Mouse (Mus musculus): ENCODE data around the gene Cd40. TPM values are rescaled to one million over a fixed set of nuclear protein-coding genes. Genes with fewer than 3 reads are reported as not detected.

Gene Cd40
- polyA plus RNA-seq, 1 experiment from 2014 or later: 7.1 TPM

DNA sequence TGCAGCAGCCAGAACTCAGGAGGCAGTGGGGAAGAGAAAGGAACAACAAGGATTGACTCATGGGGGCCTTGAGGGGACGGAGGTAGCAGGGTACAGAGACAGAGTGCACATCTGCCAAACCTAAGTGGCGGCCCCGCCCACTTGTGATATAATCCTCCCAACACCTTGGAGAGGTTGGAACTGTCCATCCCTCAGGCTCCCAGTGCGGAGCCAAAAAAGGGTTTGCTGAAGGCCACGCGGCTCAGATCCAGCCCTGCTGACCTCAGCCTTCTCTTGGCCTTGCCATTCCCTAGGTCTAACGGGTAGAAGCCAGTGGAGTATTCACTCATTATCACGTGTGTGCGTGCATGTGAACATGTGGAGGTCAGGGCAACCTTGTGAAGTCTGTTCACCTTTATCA, 25.2 kb downstream of the Cd40 start:
- no peaks in the 10 kb centered on the region for H3K9me3 ChIP-seq
- peaks cover 57% of the 10 kb centered on the region for H3K27me3 ChIP-seq (replicated peaks)
- no peak overlapping the region for H3K4me3 ChIP-seq (replicated peaks)
- no peaks in the 10 kb centered on the region for H3K4me1 ChIP-seq
- no peak for ATAC-seq (ENCODE audit: insufficient read depth, low FRiP score, low read depth)
- WGBS: 26% methylated on average over 9 of the region's 9 CpGs
- no peak overlapping the region for H3K9ac ChIP-seq
- H3K36me3 ChIP-seq: no peaks in the 10 kb centered on the region
- no peak overlapping the region for H3K4me2 ChIP-seq
- no peak overlapping the region for H3K27ac ChIP-seq

DNA sequence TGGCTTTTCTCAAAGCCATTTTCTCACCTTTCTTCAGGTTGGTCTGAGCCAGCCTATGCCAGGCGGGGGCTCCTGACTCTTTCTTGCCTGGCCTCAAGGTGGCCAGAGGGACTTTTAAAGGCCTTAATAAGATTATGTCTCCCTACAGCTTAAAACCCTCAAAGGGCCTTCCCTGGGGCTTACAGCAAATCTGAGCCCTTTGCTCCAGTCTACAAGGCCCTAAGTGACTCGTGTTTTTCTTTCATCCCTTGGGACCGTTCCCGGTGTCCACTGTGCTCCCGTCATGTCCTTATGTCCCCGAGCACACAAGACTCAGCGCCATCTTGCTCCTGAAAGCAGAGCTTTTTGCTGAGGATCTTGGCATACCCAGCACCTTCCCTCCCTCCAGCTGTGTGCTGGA, 25.8 kb downstream of the Cd40 start:
- H3K27ac ChIP-seq: no peak overlapping the region
- peaks cover 51% of the 10 kb centered on the region for H3K27me3 ChIP-seq (replicated peaks)
- H3K9ac ChIP-seq: no peak overlapping the region
- 15% methylated on average over 7 of the region's 7 CpGs for WGBS
- H3K4me1 ChIP-seq: no peaks in the 10 kb centered on the region
- no peak overlapping the region for H3K4me2 ChIP-seq
- no peaks in the 10 kb centered on the region for H3K9me3 ChIP-seq
- no peak for ATAC-seq (ENCODE audit: insufficient read depth, low FRiP score, low read depth)
- no peaks in the 10 kb centered on the region for H3K36me3 ChIP-seq
- no peak overlapping the region for H3K4me3 ChIP-seq (replicated peaks)

GRCm38 (mm10) chr2:165086634-165087033, 31.2 kb downstream of the Cd40 start:
- no peaks in the 10 kb centered on the region for H3K9me3 ChIP-seq
- ATAC-seq (ENCODE audit: insufficient read depth, low FRiP score, low read depth): no peak
- H3K9ac ChIP-seq: no peak overlapping the region
- H3K27ac ChIP-seq: no peak overlapping the region
- no peak overlapping the region for H3K4me3 ChIP-seq (replicated peaks)
- H3K4me2 ChIP-seq: no peak overlapping the region
- no peaks in the 10 kb centered on the region for H3K4me1 ChIP-seq
- H3K27me3 ChIP-seq (replicated peaks): no peaks in the 10 kb centered on the region
- no peaks in the 10 kb centered on the region for H3K36me3 ChIP-seq
- 71% methylated on average over 4 of the region's 4 CpGs for WGBS

DNA sequence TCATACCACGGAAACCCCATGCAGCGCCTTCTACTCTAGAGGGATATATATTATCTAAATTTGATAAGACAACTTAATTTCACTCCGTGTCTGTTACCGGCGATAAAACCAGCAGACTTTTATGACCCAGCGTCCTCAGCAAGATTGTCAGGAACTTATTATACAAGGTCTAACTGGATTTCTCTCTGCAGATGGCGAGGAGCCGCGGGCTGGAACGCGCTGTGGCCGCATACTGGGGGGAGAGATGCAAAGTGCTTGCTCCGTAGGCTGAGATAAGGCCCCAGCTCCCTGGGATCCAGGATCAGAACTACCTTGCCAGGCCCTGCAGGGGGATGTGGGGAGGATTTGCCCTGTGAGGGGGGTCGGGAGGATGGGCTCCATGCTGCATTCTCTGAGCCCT, 34.0 kb downstream of the Cd40 start:
- H3K4me2 ChIP-seq: no peak overlapping the region
- H3K9me3 ChIP-seq: no peaks in the 10 kb centered on the region
- H3K27me3 ChIP-seq (replicated peaks): no peaks in the 10 kb centered on the region
- no peak for ATAC-seq (ENCODE audit: insufficient read depth, low FRiP score, low read depth)
- H3K4me1 ChIP-seq: no peaks in the 10 kb centered on the region
- no peaks in the 10 kb centered on the region for H3K36me3 ChIP-seq
- no peak overlapping the region for H3K9ac ChIP-seq
- WGBS: 39% methylated on average over 14 of the region's 14 CpGs
- no peak overlapping the region for H3K27ac ChIP-seq
- no peak overlapping the region for H3K4me3 ChIP-seq (replicated peaks)

GRCm38 (mm10) chr2:165090650-165091049, 35.2 kb downstream of the Cd40 start, which contains the start of gene 1700025C18Rik:
Gene 1700025C18Rik (minus strand): TSS chr2:165090750.
- no peak for ATAC-seq (ENCODE audit: insufficient read depth, low FRiP score, low read depth)
- Histone ChIP-seq H3K9ac (no peak within 1 kb of the TSS), H3K27ac (no peak within 1 kb of the TSS), H3K9me3 (no peaks in the 10 kb centered on the region), H3K4me3 (replicated peaks) (no peak within 1 kb of the TSS), H3K27me3 (replicated peaks) (no peaks in the 10 kb centered on the region), H3K36me3 (no peaks in the 10 kb centered on the region), H3K4me2 (no peak within 1 kb of the TSS), H3K4me1 (no peaks in the 10 kb centered on the region)
- WGBS: 69% methylated on average over 2 of the region's 2 CpGs

DNA sequence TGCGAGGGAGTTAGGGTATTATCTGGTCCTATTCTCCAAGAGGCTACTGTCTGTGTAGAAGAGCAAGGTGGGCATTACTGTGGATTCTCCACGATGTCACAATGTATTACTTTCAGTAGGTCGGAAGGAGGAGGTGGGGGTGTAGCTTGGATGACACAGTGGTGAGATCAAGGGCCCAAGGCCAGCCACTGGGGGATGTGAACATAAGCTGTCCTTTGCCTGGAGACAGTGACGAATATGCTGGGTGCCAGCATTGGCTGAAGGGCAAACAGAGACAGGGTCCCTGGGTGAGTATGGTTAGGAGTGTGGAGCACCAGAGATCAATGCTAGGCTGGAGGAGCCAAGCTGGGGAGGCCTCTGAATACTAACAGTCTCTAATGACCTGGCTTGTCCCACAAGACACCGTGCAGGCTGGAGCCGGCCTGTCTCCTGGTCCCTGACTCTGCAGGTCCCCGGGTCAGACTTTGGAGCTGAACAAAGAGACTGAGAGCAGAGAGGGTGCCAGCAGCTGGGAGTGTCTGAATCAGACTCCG, 36.1 kb downstream of the Cd40 start:
- Histone ChIP-seq H3K9me3 (no peaks in the 10 kb centered on the region), H3K27ac (no peak overlapping the region), H3K9ac (no peak overlapping the region), H3K27me3 (replicated peaks) (no peaks in the 10 kb centered on the region), H3K4me2 (no peak overlapping the region), H3K36me3 (no peaks in the 10 kb centered on the region), H3K4me1 (no peaks in the 10 kb centered on the region), H3K4me3 (replicated peaks) (no peak overlapping the region)
- WGBS: 68% methylated on average over 8 of the region's 8 CpGs
- no peak for ATAC-seq (ENCODE audit: insufficient read depth, low FRiP score, low read depth)

DNA sequence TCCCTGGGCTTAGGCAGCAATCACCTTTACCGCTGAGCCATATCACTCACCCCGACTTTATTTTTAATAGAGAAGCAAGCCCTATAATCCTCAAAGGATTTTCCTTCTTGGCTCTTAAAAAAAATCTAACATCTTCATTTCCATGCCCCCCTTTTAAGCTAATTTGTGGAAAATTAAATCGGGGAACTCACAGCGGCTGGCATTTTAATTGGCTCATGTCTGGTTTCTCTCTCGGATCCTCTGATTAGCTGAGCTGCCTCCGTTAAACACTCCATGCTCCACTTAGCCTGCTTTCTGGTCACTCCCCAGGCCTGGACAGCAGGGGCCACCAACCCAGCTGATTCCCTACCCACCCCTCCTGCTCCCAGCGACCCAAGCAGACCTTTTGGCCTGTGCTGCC, 37.0 kb downstream of the Cd40 start:
- Histone ChIP-seq H3K27ac (no peak overlapping the region), H3K4me1 (no peaks in the 10 kb centered on the region), H3K4me3 (replicated peaks) (no peak overlapping the region), H3K4me2 (no peak overlapping the region), H3K36me3 (no peaks in the 10 kb centered on the region), H3K27me3 (replicated peaks) (peaks cover 5% of the 10 kb centered on the region; the same call in 1 of the 2 replicates), H3K9me3 (no peaks in the 10 kb centered on the region), H3K9ac (no peak overlapping the region)
- ATAC-seq (ENCODE audit: insufficient read depth, low FRiP score, low read depth): no peak
- 78% methylated on average over 7 of the region's 7 CpGs for WGBS

DNA sequence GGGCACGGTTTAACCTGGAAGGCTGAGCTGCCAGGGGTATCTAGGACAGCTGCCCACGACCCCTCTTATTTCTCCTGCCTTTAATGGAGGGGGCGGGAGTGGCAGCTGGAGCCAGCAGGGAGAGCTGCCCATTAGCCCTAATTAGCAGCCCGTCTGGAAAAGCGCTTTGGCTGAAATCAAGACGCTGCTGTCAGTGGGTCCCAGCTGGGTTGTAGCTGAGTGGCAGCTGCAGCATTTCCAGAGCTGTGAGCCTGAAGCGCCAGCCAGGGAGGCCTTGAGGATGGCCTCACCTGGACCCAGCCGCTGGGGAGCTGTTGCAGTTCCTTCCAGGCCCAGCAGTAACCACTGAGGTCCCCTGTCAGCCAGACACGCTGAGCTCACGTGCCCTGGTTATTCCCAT, 40.9 kb downstream of the Cd40 start:
- no peaks in the 10 kb centered on the region for H3K36me3 ChIP-seq
- H3K9me3 ChIP-seq: no peaks in the 10 kb centered on the region
- no peaks in the 10 kb centered on the region for H3K4me1 ChIP-seq
- no peak overlapping the region for H3K4me3 ChIP-seq (replicated peaks)
- no peak for ATAC-seq (ENCODE audit: insufficient read depth, low FRiP score, low read depth)
- 23% methylated on average over 10 of the region's 10 CpGs for WGBS
- no peak overlapping the region for H3K27ac ChIP-seq
- H3K4me2 ChIP-seq: no peak overlapping the region
- no peak overlapping the region for H3K9ac ChIP-seq
- H3K27me3 ChIP-seq (replicated peaks): peaks cover 16% of the 10 kb centered on the region; the same call in 1 of the 2 replicates

DNA sequence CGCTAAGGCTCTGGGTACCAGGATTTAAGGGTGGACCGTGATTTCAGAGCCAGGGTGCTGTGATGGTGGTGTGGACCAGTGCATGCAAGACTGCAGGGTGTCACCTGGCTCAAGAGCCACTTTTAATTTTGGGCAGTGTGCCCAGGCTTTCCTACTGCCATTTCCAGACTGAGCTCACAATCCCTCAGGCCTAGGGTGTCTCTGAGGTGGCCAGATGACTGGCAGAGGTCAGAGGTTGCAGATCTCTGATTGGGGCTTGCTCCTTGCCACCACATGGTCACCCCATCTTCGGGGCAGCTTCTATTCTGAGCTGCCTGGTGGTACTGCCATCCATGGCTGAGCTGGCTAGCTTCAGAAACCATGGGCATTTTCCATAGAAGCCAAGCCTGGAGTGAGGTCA, 43.4 kb downstream of the Cd40 start:
- Histone ChIP-seq H3K9me3 (no peaks in the 10 kb centered on the region), H3K27ac (no peak overlapping the region), H3K27me3 (replicated peaks) (peaks cover 22% of the 10 kb centered on the region), H3K4me1 (no peaks in the 10 kb centered on the region), H3K36me3 (no peaks in the 10 kb centered on the region), H3K4me2 (no peak overlapping the region), H3K9ac (no peak overlapping the region), H3K4me3 (replicated peaks) (no peak overlapping the region)
- 75% methylated on average over 3 of the region's 3 CpGs for WGBS
- no peak for ATAC-seq (ENCODE audit: insufficient read depth, low FRiP score, low read depth)

GRCm38 (mm10) chr2:165100749-165101148, 45.3 kb downstream of the Cd40 start:
- WGBS: 4% methylated on average over 6 of the region's 6 CpGs
- Histone ChIP-seq H3K27ac (no peak overlapping the region), H3K4me3 (replicated peaks) (no peak overlapping the region), H3K9ac (no peak overlapping the region), H3K9me3 (no peaks in the 10 kb centered on the region), H3K27me3 (replicated peaks) (peaks cover 34% of the 10 kb centered on the region), H3K4me2 (no peak overlapping the region), H3K36me3 (no peaks in the 10 kb centered on the region), H3K4me1 (no peaks in the 10 kb centered on the region)
- ATAC-seq (ENCODE audit: insufficient read depth, low FRiP score, low read depth): no peak

- Histone ChIP-seq H3K4me3 (replicated peaks) (no peak overlapping the region), H3K36me3 (no peaks in the 10 kb centered on the region), H3K4me1 (no peaks in the 10 kb centered on the region), H3K9me3 (no peaks in the 10 kb centered on the region), H3K27ac (no peak overlapping the region), H3K9ac (no peak overlapping the region), H3K27me3 (replicated peaks) (peaks cover 43% of the 10 kb centered on the region), H3K4me2 (no peak overlapping the region)
- WGBS: 80% methylated on average over 3 of the region's 3 CpGs
- no peak for ATAC-seq (ENCODE audit: insufficient read depth, low FRiP score, low read depth)
These were observed 47.5 kb downstream of the Cd40 start for GRCm38 (mm10) chr2:165102920-165103319.

DNA sequence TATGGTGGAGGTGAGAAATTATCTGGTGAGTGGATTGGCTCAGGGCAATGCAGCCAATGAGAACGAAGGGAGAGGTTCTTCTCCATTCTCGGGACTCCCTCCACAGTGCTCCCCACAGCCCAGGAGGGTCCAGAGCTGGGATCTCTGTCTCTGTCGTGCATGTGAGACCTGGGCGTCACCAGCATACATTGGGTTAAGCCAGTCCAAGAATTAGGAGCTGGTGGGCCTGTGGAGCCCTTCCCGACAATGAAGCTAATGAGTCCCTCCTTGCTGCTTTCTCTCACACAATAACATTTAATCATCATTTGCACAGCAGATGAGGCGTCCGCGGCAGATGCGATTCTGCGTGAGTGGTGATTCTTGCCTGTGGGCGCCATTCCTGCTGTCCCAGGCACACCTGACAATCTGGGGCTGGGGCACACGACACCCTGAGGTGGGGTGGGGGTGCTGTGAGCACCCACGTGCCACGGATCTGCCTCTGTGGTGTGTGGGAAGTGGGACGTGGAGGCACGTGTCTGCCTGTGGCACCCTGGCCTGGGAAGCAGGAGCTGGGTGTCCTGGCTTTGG, 50.2 kb downstream of the Cd40 start:
- H3K27me3 ChIP-seq (replicated peaks): peaks cover 62% of the 10 kb centered on the region
- 62% methylated on average over 16 of the region's 16 CpGs for WGBS

GRCm38 (mm10) chr2:165106585-165106984, 51.2 kb downstream of the Cd40 start:
- peaks cover 68% of the 10 kb centered on the region for H3K27me3 ChIP-seq (replicated peaks)
- WGBS: 22% methylated on average over 18 of the region's 18 CpGs

More for the DNA sequence above, 50.2 kb downstream of the Cd40 start:
- H3K4me1 ChIP-seq: no peaks in the 10 kb centered on the region
- no peak overlapping the region for H3K27ac ChIP-seq
- no peak overlapping the region for H3K9ac ChIP-seq
- ATAC-seq (ENCODE audit: insufficient read depth, low FRiP score, low read depth): no peak
- no peaks in the 10 kb centered on the region for H3K9me3 ChIP-seq
- H3K4me2 ChIP-seq: no peak overlapping the region
- H3K36me3 ChIP-seq: no peaks in the 10 kb centered on the region
- no peak overlapping the region for H3K4me3 ChIP-seq (replicated peaks)

More at GRCm38 (mm10) chr2:165106585-165106984, 51.2 kb downstream of the Cd40 start:
- Histone ChIP-seq H3K36me3 (no peaks in the 10 kb centered on the region), H3K9ac (no peak overlapping the region), H3K4me1 (no peaks in the 10 kb centered on the region), H3K4me3 (replicated peaks) (no peak overlapping the region), H3K27ac (no peak overlapping the region), H3K9me3 (no peaks in the 10 kb centered on the region), H3K4me2 (no peak overlapping the region)
- no peak for ATAC-seq (ENCODE audit: insufficient read depth, low FRiP score, low read depth)
